Mouse (Mus musculus): Measurements from ENCODE around the gene E2f2. TPM values are rescaled to one million over a fixed set of nuclear protein-coding genes. Genes with fewer than 3 reads are reported as not detected.
A peak's percentile ranks its signal among the peaks of the same experiment; 100 is the strongest.

Gene E2f2
- 4.3 and 6.8 TPM in 2 replicates for total RNA-seq (2017)

DNA sequence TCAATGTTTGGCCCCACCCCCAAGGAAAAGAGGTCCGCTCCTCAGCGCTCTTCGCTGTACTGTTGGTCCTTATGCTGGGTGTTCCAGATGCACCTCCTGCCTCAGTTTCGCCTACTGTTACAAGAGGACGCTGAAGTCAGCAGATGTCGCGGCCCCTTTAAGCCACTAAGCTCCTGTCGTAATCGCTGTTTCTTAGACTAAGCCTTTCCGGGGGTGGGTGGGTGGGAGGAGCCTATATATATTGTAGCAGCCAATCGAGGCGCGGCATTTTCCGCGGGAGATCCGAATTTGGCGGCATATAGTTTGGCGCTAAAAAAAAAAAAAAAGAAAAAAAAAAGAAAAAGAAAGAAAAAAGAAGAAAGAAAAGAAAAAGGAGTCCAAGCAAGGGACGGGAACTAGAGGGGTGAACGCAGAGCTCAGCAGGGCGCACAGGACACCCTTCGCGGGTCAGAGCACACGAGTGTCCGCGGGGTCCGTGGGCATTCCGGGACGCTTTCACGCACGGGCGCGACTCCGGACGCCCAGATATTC, at the start of gene E2f2:
Gene E2f2 (plus strand): TSS at position 384 of the 531 bp plus-strand sequence.
- 0 out of 2 replicates have a peak, but pooled peaks have one; percentile 24 for ATAC-seq (replicated peaks; ENCODE audit: low read depth, poor library complexity, severe bottlenecking)

DNA sequence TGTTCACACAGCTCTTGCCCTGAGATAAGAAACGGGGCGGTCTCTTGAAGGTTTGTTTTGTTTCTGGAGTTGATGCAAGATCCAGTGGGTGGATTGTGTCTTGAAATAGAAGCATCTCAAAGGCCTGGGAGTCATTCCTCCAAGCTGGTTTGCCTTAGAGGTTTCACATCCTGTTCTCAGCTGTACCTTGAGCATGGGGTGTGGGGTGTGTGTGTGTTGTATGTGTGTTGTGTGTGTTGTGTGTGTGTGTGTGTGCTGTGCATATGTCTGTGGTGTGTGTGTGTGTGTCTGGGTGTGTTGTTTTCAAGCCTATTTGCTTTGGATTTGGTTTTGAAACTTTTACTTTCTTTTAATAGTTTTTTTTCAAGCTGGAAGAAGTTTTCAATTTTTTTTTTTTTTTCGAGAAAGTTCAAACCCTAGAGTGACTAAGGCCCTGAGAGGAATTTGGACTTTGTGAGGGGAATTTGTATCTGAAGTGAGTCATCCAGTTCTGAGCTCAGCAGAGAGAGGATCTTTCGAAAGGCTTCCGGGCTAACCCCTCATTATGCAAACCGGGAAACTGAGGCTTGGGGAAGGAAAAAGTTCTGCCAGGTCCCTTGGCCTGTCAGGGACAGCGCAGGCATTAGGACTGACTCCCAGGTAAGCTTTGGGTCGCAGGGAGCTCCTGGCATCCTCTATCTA, 48.9 kb upstream of the E2f2 start:
- ATAC-seq (replicated peaks; ENCODE audit: low read depth, poor library complexity, severe bottlenecking) = 0 out of 2 replicates have a peak, but pooled peaks have one; percentile 45

DNA sequence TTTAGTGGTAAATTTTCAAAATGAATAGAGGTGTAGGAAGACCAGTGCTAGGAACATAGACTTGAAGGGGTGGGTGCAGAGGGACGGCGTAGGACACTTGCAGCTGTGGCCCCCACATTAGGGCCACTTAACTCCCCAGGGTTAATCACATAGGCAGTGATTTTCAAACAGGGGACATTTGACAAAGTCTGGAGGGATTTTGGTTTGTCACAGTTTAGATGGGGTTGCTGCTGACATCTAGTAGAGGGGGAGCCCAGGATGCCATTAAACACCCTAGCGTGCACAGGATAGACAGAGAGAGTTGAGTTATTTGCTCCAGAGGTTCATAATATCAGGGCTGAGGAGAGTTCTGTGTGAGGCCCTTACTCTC, 48.4 kb upstream of the E2f2 start:
- no peak for ATAC-seq (replicated peaks; ENCODE audit: low read depth, poor library complexity, severe bottlenecking)

DNA sequence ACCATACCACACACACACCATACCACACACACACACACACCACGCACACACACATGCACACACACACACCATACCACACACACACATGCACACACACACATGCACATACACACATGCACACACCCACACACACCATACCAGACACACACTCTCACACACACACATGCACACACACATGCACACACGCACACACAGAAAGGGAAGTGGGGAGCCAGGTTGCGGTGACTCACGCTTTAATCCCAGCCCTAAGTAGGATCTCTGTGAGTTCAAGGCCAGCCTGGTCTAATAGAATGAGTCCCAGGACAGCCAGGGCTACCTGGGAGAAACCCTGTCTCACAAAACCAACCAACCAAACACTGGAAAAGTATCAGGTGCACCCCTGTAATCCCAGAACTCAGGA, 47.6 kb upstream of the E2f2 start:
- no peak for ATAC-seq (replicated peaks; ENCODE audit: low read depth, poor library complexity, severe bottlenecking)

DNA sequence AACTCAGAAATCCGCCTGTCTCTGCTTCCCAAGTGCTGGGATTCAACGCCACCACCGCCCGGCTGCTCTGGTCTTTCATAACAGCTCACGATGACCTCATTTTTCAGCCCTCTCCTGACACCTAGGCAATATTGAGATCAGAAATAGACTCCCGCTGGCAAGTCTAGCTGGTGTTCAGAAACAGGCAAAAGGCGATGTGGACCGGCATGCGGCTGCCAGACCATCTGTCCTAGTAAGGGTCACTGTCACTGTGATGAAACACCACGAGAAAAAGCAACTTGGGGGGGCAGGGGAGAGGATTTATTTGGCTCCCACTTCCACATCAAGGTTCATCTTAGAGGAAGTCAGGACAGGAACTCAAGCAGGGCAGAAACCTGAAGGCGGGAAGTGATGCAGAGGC, 46.7 kb upstream of the E2f2 start:
- ATAC-seq (replicated peaks; ENCODE audit: low read depth, poor library complexity, severe bottlenecking) = no peak

DNA sequence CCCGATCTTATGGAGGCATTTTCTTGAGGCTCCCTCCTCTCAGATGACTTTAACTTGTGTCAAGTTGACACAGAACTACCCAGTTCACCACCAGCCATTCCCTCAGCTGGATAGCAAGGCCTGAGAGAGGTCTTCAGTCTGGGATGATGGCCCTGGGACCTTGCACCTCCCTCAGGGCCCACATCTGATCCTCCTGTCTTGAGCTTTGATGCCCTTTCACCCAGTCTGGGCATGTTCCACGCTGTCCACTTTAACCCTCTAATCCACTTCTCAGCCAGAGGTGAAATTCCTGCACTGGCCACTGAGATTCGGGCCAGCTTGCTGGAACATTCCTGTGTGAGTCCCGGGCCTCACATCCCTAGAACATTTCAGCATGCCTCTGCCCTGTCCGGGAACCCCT, 46.2 kb upstream of the E2f2 start:
- no peak for ATAC-seq (replicated peaks; ENCODE audit: low read depth, poor library complexity, severe bottlenecking)

DNA sequence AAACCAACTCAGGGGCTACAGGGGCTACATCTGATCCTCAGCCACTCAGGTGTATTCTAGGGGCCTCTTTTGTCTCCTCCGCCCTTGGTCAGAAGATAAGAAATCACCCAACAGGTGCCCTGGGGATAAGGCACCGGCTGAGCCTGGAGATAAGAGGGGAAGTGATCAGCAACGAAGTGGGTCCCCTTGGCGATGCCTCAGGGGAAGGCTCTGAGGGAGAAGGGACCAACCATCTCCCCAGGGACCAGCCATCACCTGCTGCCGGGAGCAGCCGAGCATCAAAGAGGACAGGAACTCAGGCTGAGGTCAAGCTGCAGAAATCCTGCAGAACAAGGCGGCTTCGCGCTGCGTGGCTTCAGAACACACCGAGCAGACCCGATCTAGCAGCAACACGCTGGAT, 44.5 kb upstream of the E2f2 start:
- ATAC-seq (replicated peaks; ENCODE audit: low read depth, poor library complexity, severe bottlenecking) = no peak

DNA sequence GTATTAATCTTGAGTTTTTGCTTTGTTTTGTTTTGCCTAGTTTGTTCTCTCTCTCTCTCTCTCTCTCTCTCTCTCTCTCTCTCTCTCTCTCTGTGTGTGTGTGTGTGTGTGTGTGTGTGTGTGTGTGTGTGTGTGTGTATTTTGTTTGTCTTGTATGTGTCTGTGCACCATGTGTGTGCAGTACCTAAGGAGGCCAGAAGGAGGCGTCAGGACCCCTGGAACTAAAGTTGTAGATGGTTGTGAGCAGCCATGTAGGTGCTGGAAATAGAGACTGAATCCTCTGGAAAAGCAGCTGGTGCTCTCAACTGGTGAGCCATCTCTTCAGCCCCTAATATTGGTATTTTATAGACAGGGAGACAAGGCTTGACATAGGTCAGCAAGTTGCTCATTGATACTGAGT, 42.4 kb upstream of the E2f2 start:
- no peak for ATAC-seq (replicated peaks; ENCODE audit: low read depth, poor library complexity, severe bottlenecking)

DNA sequence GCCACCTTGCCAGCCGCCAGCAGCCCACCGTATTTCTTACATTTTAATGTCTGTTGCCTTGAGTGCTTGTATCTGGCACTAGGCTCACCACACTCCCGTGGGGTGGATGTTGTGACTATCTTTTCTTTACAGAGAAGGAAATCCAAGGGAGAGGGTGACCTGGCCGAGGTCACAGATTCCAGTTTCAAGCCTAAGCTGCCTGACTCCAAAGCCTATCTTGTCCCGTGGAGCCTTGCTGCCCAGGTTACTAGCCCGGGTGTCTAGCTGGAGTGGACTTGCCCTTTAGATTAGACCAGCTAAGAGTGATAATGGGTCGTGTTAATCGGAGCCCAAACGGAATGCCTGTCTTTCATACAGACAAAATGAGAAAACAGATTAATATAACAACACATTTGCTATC, 38.4 kb upstream of the E2f2 start:
- no peak for ATAC-seq (replicated peaks; ENCODE audit: low read depth, poor library complexity, severe bottlenecking)

DNA sequence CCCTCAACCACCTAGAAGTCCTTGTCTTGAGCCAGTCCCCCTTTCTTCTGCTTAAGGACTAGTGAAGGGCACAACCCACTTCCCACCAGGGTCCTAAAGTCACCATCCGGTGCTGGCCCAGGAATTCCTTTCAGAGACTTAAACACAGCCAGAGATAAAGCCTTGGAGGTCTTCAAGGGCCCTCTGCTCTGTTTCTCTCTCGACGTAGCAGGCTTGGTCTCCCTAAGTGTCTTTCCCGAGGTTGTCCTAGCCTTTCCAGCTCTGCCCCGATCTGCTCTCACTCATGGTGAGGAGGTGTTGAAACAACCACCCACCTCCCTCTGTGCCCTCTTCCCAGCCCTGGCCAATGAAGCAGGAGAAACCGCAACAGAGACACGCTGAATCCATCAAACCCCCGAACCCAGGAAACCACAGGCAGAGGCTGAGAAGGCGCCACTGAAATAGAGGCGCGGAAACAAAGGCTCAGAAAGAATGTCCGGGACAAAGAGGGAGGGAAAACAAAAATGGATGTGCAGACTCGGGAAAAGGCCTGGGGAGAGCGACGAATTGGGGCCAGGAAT, 37.7 kb upstream of the E2f2 start:
- ATAC-seq (replicated peaks; ENCODE audit: low read depth, poor library complexity, severe bottlenecking) = no peak

DNA sequence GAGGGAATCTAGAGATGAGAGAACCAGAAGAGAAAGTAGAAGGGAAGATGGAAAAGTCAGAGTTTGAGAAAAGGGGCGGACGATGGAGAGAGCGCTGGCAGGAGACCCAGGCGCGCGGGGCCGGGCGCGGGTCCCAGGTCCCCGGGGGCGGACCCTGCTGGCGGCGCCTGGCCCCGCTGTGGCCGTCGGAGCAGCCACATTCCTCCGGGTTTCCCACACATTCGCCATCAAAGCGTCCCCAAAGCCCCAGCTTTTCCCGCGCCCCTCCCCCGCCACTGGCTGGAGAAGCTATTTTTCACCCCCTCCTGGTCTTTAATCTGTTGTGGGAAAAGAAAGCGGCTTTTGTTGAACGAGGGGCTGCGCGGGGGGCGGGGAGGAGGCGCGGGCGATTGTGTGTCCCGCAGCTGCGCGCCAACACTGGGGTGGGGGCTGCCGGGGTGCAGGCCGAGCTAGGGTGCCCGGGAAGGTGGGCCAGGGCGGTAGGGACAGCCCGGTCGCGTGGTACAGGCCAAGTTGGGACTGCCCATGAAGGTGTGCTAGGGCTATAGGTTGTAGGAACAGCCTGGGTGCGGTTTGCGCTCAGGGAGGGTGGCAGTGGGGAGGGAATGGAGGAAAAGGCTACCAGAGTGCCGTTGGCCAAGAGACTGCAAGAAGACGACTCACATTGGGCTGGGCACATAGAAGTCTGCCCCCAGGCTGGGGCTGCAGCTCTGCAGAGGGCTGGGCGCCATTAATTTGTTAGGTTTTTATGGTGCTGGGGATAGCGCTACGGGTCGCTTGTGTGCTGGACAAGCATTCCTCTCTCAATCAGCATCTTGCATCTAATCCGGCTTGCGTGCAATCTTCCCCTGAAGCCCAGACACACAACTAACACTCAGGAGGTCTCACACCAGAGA, 37.0 kb upstream of the E2f2 start:
- ATAC-seq (replicated peaks; ENCODE audit: low read depth, poor library complexity, severe bottlenecking) = no peak

DNA sequence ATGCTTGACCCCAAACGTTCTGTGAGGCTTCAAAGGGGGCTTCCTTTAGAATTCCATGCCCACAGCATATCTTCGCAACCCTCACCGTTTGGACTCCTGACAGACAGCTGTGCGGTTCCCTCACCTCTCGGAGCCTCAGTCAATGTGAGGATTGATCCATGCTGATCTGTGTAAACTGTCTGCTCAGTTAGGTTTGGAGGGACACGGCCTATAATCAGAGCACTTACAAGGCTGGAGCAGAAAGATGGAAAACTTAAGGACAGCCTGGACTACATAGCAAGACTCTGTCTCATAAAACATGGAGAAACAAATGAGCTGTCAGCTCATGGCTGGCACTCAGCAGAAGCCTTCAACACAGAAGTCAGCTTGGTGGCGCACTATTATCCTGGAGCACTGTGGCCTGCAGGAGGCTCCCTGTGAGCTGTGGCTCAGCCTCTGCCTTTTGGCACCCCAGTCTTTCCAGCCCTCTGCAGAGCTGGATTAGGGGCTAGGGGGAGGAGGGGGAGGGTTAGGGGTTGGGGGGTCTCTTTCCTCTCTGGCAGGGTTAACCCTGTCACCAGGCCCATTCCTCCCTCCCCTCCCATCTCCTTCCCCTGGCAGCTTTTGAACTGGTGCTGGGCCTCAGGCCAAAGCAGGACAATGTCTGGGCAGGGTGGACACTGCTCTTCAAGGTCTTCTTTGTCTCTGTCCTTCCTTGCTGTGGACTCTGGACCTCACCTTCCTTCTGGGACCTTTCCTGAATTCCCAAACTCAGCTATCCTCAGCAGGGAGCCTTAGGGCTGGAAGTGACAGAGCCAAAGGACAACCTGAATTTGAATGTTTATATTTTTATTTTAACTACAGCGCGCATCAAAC, 36.1 kb upstream of the E2f2 start:
- no peak for ATAC-seq (replicated peaks; ENCODE audit: low read depth, poor library complexity, severe bottlenecking)

DNA sequence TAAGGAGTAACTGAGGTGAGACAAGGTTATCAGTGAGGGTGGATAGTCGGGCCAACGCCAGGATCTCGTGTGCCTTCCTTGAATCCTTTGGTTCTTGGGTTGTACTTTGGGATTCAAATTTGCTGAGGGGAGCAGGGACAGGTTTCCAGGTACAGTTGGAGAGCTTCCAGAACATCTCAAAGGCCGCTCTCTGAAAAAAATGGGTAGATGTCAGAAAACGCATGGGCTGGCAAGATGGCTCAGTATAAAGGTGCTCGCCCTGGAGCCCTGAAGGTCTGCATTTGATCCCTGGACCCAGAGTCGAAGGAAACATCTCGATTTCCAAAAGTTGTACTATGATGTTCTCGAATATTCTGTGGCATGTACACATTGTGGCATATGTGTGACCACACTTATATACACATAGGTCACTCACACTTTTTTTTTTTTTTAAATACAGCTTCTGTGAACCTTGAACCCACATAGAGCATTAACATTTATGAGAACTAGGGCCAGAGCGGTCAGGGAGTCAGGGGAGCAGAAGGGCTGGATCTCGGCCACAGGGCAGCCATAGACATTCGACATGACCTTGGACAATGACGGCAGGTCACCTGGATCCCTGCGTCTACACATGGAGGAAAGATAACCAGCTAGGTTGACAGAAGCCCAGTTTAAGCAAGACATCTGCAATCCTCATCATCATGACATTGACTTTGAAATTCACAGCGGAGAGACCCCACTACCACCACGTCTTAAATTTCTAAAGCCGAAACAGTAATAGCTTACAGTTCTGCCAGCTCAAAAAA, 32.7 kb upstream of the E2f2 start:
- ATAC-seq (replicated peaks; ENCODE audit: low read depth, poor library complexity, severe bottlenecking) = no peak

DNA sequence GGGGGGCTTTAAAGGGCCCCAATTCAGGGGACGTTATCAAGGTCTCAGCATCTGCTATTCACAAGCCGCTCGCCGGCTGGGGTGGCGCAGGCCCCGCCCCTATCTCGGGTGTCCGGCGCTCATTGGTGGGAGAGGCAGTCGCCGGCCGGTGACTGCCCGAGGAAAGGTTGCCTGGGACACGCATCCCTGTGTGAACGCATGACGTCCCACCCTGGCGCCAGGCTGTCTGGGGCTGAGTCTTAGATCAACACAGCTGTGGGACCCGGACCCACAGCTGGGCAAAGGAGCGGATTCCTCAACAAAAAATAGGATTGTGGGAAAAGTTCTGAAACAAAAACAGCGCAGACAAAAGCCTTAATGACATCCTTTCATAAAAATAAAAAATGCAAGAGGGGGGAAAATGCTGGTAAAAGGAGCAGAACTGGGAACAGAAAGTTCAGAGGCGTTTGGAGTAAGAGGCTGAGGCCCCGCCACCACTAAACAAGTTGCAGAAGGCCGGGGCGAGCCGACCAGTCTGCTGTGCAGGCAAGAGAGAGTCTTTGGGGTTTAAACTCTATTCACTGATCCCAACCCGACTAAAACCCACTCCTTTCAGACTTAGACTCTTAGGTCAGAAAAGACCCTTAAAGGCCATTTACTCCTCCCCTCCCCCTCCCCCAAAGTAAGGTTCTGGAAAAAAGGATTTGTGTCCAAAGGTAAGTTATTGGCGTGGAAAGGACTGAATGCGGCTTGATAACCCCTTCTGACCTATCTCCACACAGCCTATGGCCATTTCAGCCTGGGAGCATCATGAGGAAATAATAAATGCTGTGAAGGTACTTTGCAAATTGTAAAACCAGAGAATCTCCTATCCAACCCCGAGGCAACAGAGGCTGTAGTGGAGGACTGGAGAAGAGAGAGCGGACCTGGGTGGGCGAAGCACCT, 31.6 kb upstream of the E2f2 start:
- peak; percentile 54 for ATAC-seq (replicated peaks; ENCODE audit: low read depth, poor library complexity, severe bottlenecking)

DNA sequence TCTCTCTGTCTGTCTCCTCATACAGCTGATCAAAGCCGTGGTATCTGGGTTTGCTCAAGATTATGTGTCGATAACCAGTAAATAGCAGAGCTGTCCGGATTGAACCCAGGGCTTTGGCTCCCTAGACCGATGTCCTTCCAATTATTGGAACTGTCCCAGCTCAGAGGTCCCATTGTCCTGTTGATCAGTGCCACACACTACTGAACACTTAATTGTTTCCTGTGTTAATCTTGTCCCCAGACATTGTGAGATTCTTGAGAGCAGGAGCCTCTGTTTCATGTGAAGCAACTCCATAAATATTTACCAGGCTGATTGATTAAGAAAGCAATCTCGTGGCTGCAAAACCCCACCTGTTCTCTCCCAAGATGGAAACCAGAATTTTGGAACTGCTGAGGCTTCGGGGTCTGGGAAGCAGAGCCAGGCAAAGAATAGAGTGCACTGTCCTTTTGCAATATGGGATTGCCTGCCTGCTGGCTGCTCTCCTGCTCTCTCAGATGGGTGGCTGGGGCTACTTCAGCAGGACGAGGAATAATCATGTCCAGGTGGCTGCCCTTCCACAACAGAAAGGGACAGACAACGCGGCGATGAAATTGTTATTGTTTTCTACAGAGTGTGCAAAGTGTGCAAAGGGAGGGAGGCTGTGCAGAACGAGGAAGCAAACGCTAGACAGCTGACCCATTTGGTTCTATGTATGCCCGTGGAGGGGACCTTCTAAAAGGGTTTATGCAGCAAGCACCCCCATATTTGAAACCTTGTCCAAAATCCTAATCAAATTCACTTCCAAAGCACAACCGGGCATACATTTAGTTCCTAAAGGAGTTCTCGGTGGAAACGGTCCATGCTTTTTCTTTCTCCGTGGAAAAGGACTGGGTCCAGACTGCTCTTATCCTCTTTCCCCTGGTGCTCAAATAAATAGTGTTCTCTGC, 29.7 kb upstream of the E2f2 start:
- ATAC-seq (replicated peaks; ENCODE audit: low read depth, poor library complexity, severe bottlenecking) = no peak

DNA sequence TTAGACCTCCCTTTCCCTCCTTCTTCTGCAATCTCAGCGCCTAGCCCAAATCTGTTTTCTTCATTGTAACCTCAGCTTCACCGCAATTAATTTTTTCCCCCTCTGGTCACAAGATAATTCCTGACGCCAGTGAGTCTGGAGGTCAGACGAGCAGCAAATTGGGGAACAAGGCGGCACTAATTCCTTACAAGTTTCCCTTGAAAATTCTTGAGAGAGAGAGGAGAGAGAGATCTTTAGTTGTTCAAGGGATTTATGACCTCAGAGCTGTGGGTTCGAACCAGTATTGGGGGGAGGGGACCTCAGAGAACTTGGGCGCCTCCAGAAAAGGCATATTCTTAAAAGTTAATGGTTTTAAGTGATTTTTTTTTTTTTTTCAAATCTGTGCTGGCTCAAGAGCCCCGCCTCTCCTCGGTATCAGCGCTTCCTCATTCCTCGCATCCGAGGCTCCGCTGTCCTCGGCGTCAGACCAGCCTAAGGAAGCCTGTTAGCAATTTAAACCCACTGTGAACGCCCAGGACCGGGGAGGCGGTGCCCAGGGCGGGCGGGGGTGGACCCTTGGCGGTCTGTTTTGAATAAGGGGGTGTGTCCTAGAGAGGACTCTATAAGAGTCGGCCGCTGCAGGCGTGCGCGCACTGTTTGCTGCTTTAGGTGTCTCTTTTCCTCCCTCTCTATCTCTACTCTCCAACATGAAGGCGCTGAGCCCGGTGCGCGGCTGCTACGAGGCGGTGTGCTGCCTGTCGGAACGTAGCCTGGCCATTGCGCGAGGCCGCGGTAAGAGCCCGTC, 28.8 kb upstream of the E2f2 start, which contains the start of gene Id3:
Gene Id3 (plus strand): TSS at position 305 of the 784 bp plus-strand sequence.
- ATAC-seq (replicated peaks; ENCODE audit: low read depth, poor library complexity, severe bottlenecking) = peak; percentile 74

Data from common myeloid progenitor, adult 5-6 weeks (primary cell).